In genomic region chr17:90452770-90453169, GRCm38 (mm10) we compare ENCODE assay signal across 9 mouse cellular contexts.
DNase-seq lines count a peak whose midpoint lies in the region; ATAC-seq and TF ChIP-seq lines count a peak whose summit lies in the region.
"Had no signal": no experiment of that assay in that cellular context is flagged by ENCODE, and none has a peak within 500 bp of the region (broad histone marks: within the 10 kb centered on the region; RNA-seq: fewer than 3 reads in every experiment).

No protein-coding gene starts in this region.

- no peak overlapping the region for H3K4me3 ChIP-seq in E14TG2a.4 (replicated peaks; ENCODE audit: low read length)
- no peak overlapping the region for H3K4me3 ChIP-seq in embryonic facial prominence, embryonic 10.5 days
- H3K4me3 ChIP-seq: embryonic facial prominence, embryonic 13.5 days; heart, embryonic 15.5 days had no signal

- peaks cover 14% of the 10 kb centered on the region for H3K4me1 ChIP-seq in E14TG2a.4 (replicated peaks; ENCODE audit: low read depth, low read length)
- peaks cover 25% of the 10 kb centered on the region for H3K4me1 ChIP-seq in embryonic facial prominence, embryonic 10.5 days

- peak; percentile 17 for DNase-seq in ES-CJ7 (ENCODE audit: low read depth, low spot score)
- DNase-seq in embryonic facial prominence, embryonic 10.5 days (ENCODE audit: low spot score): peak; percentile 8
- DNase-seq in layer of hippocampus, postnatal 25 days (ENCODE audit: extremely low spot score in 1 of 2, low spot score in 1 of 2): peak; percentile 25 to 27
- no peak for DNase-seq in thymus, postnatal 10 days (ENCODE audit: low spot score in 2 of 2)
- DNase-seq in gastrocnemius, adult 8-10 months (ENCODE audit: low spot score in 2 of 2): no peak

- peak; percentile 29; the same call in 1 of the 2 replicates for TF ChIP-seq CTCF in E14TG2a.4 (conservative IDR thresholded peaks at IDR 0.05; ENCODE audit: low read length)

- no peaks in the 10 kb centered on the region for H3K9me3 ChIP-seq in E14TG2a.4 (ENCODE audit: low read length)
- H3K9me3 ChIP-seq in embryonic facial prominence, embryonic 10.5 days: no peaks in the 10 kb centered on the region
- H3K9me3 ChIP-seq: embryonic facial prominence, embryonic 13.5 days; heart, embryonic 15.5 days had no signal

- H3K36me3 ChIP-seq in E14TG2a.4 (ENCODE audit: insufficient read depth, low read length): no peaks in the 10 kb centered on the region
- no peaks in the 10 kb centered on the region for H3K36me3 ChIP-seq in embryonic facial prominence, embryonic 10.5 days (replicated peaks)
- H3K36me3 ChIP-seq: embryonic facial prominence, embryonic 13.5 days; heart, embryonic 15.5 days had no signal

- H3K27ac ChIP-seq in embryonic facial prominence, embryonic 10.5 days (replicated peaks): no peak overlapping the region
- H3K27ac ChIP-seq: embryonic facial prominence, embryonic 13.5 days; heart, embryonic 15.5 days had no signal

- WGBS in embryonic facial prominence, embryonic 10.5 days: 69% methylated on average over 2 of the region's 2 CpGs

- H3K27me3 ChIP-seq in E14TG2a.4 (ENCODE audit: insufficient read depth, low read length): peaks cover 42% of the 10 kb centered on the region
- peaks cover 56% of the 10 kb centered on the region for H3K27me3 ChIP-seq in embryonic facial prominence, embryonic 10.5 days (replicated peaks; ENCODE audit: low read depth, poor library complexity, severe bottlenecking)

- no peak for ATAC-seq in inflammation-experienced regulatory T-cells, adult 6 months

Comparison
In these comparisons a context has a peak if more than half of its experiments do, and no peak if none do; other contexts are left out.
1. DNase-seq: peak in ES-CJ7 (single experiment), embryonic facial prominence, embryonic 10.5 days (single experiment) and layer of hippocampus, postnatal 25 days (2 of 2); none in thymus, postnatal 10 days (0 of 2) and gastrocnemius, adult 8-10 months (0 of 2).